Mouse (Mus musculus) lung, embryonic 14.5 days (tissue): ENCODE measurements around the gene Sinhcaf. TPM values are rescaled to one million over a fixed set of nuclear protein-coding genes. Genes with fewer than 3 reads are reported as not detected.
"Not testable (repeated sequence)": the region's sequence is repeated elsewhere in the genome, so short reads cannot be mapped to it uniquely, and the experiment has no call there.

Source experiments
- ATAC-seq: fragments of 200-750 bp; cut with Nextera tagmentation; 2 replicates; pipeline ENCODE4 v1.8.0; 2017; ENCODE audit warnings: mild to moderate bottlenecking, moderate TSS enrichment, moderate library complexity; ENCODE audit not compliant: insufficient read depth
- DNase-seq: peaks from one replicate; pipeline ENCODE4 v3.0.0-alpha.2; 2015
- H3K27ac ChIP-seq: fragments of 300-500 bp; sonication (generic); 2 replicates; pipeline ENCODE4 v1.5.1; 2014; ENCODE audit warnings: low read depth, mild to moderate bottlenecking, moderate library complexity
- H3K27me3 ChIP-seq: fragments of 300-500 bp; sonication (generic); 2 replicates; pipeline ENCODE4 v1.6.1; 2014; ENCODE audit warnings: low read length, control low read depth; ENCODE audit not compliant: insufficient read depth
- H3K36me3 ChIP-seq: fragments of 300-500 bp; sonication (generic); 2 replicates; pipeline ENCODE4 v1.6.1; 2014; ENCODE audit warnings: control low read depth; ENCODE audit not compliant: insufficient read depth
- H3K4me1 ChIP-seq: fragments of 300-500 bp; sonication (generic); 2 replicates; pipeline ENCODE4 v1.6.1; 2014; ENCODE audit warnings: antibody characterized with exemption, control low read depth; ENCODE audit not compliant: insufficient read depth
- H3K4me2 ChIP-seq: fragments of 300-500 bp; sonication (generic); 2 replicates; pipeline ENCODE4 v1.6.1; 2014; ENCODE audit warnings: mild to moderate bottlenecking
- H3K4me3 ChIP-seq: fragments of 300-500 bp; sonication (generic); 2 replicates; pipeline ENCODE4 v1.5.1; 2014; ENCODE audit warnings: low read depth, low read length
- H3K9ac ChIP-seq: fragments of 300-500 bp; sonication (generic); 2 replicates; pipeline ENCODE4 v1.6.1; 2014
- H3K9me3 ChIP-seq: fragments of 300-500 bp; sonication (generic); 2 replicates; pipeline ENCODE4 v1.6.1; 2016; ENCODE audit warnings: low read depth, low read length, control low read depth
- CTCF ChIP-seq: IDR thresholded peaks from 2 replicates; pipeline ENCODE4 v1.5.1; 2016; ENCODE audit warnings: antibody characterized with exemption, low read depth
- WGBS: fragments of 180-500 bp; shearing (Covaris S2); extraction: QIAGEN DNeasy Blood & Tissue Kit; methylation state at CpG from one replicate; pipeline ENCODE4 v1.1.7; 2014; 5-methylcytosine and 5-hydroxymethylcytosine counted together
- polyA plus RNA-seq: library from polyadenylated mRNA; unstranded; fragments of >200 nt; fragmentation: Nextera tagmentation; extraction: Ambion mirVana; gene quantifications from 2 replicates; pipeline ENCODE4 v1.2.1, GENCODE M21; 2014

Sinhcaf gene
- polyA plus RNA-seq: 150 and 151 TPM in 2 replicates

- Histone ChIP-seq H3K4me1 (0 out of 2 replicates have a peak, but pooled peaks cover 2% of the 10 kb centered on the region), H3K4me2 (peak within 1 kb of the TSS; percentile 71)
Observed at GRCm38 (mm10) chr6:148946409-148946742, at the start of gene Sinhcaf. Gene Sinhcaf, minus strand, starts transcription at chr6:148946467.

GRCm38 (mm10) chr6:148994327-148994999 lies 48.2 kb upstream of the Sinhcaf start:
- TF ChIP-seq CTCF: 0 out of 2 replicates have a peak, but pooled peaks have one; percentile 10
- WGBS: 61% methylated on average over 5 of the region's 5 CpGs
- Histone ChIP-seq H3K4me3 (no peak overlapping the region), H3K9me3 (no peaks in the 10 kb centered on the region), H3K27ac (no peak overlapping the region), H3K4me2 (no peak overlapping the region), H3K9ac (no peak overlapping the region), H3K4me1 (no peaks in the 10 kb centered on the region), H3K36me3 (peaks cover 12% of the 10 kb centered on the region; the same call in 1 of the 2 replicates), H3K27me3 (no peaks in the 10 kb centered on the region)
- ATAC-seq: no peak
- DNase-seq: no peak

More at GRCm38 (mm10) chr6:148946409-148946742, at the start of gene Sinhcaf:
- ATAC-seq (peak; percentile 85), DNase-seq (peak; percentile 100)
- H3K4me3 ChIP-seq: peak within 1 kb of the TSS; percentile 94
- no peaks in the 10 kb centered on the region for H3K27me3 ChIP-seq
- H3K27ac ChIP-seq: peak within 1 kb of the TSS; percentile 97
- WGBS: under 1% methylated on average over 40 of the region's 47 CpGs
- TF ChIP-seq CTCF: no peak
- peaks cover 6% of the 10 kb centered on the region for H3K36me3 ChIP-seq
- H3K9ac ChIP-seq: peak within 1 kb of the TSS; percentile 97
- H3K9me3 ChIP-seq: no peaks in the 10 kb centered on the region

GRCm38 (mm10) chr6:148993117-148994077 lies 47.1 kb upstream of the Sinhcaf start:
- H3K27ac ChIP-seq: peak overlapping the region; percentile 64

GRCm38 (mm10) chr6:148992373-148993116 lies 46.3 kb upstream of the Sinhcaf start:
- Histone ChIP-seq H3K9ac (no peak overlapping the region), H3K4me1 (no peaks in the 10 kb centered on the region), H3K4me3 (no peak overlapping the region), H3K4me2 (peak overlapping the region; percentile 18; the same call in 1 of the 2 replicates), H3K27me3 (no peaks in the 10 kb centered on the region), H3K36me3 (peaks cover 10% of the 10 kb centered on the region; the same call in 1 of the 2 replicates), H3K27ac (peak overlapping the region; percentile 64), H3K9me3 (no peaks in the 10 kb centered on the region)
- 40% methylated on average over 4 of the region's 4 CpGs for WGBS
- TF ChIP-seq CTCF: no peak
- ATAC-seq (peak; percentile 63), DNase-seq (peak; percentile 48)

More at GRCm38 (mm10) chr6:148993117-148994077, 47.1 kb upstream of the Sinhcaf start:
- DNase-seq: peak; percentile 78
- H3K36me3 ChIP-seq: peaks cover 10% of the 10 kb centered on the region; the same call in 1 of the 2 replicates
- TF ChIP-seq CTCF: peak; percentile 60
- H3K4me1 ChIP-seq: no peaks in the 10 kb centered on the region
- H3K9ac ChIP-seq: no peak overlapping the region
- 34% methylated on average over 9 of the region's 9 CpGs for WGBS
- H3K9me3 ChIP-seq: no peaks in the 10 kb centered on the region
- H3K4me3 ChIP-seq: 0 out of 2 replicates have a peak overlapping the region, but pooled peaks have one; percentile 8
- H3K27me3 ChIP-seq: no peaks in the 10 kb centered on the region
- peak; percentile 69 for ATAC-seq
- peak overlapping the region; percentile 23; the same call in 1 of the 2 replicates for H3K4me2 ChIP-seq

- 49% methylated on average over 6 of the region's 6 CpGs for WGBS
- H3K9ac ChIP-seq: no peak overlapping the region
- ATAC-seq (no peak), DNase-seq (no peak)
- no peaks in the 10 kb centered on the region for H3K9me3 ChIP-seq
- no peaks in the 10 kb centered on the region for H3K27me3 ChIP-seq
- H3K4me3 ChIP-seq: no peak overlapping the region
- no peaks in the 10 kb centered on the region for H3K4me1 ChIP-seq
- TF ChIP-seq CTCF: no peak
- H3K27ac ChIP-seq: peak overlapping the region; percentile 64
- no peak overlapping the region for H3K4me2 ChIP-seq
- peaks cover 9% of the 10 kb centered on the region; the same call in 1 of the 2 replicates for H3K36me3 ChIP-seq
Observed at GRCm38 (mm10) chr6:148991660-148992372, 45.5 kb upstream of the Sinhcaf start.

- H3K4me1 ChIP-seq, H3K4me2 ChIP-seq, DNase-seq, H3K36me3 ChIP-seq, H3K4me3 ChIP-seq, H3K9me3 ChIP-seq, H3K27ac ChIP-seq, ATAC-seq, H3K27me3 ChIP-seq, H3K9ac ChIP-seq: not testable (repeated sequence)
- WGBS: 55% methylated on average over 1 of the region's 3 CpGs
Observed at GRCm38 (mm10) chr6:148989792-148990491, 43.7 kb upstream of the Sinhcaf start.
